Mouse (Mus musculus) liver, embryonic 14.5 days (tissue): ENCODE data around the gene Cux1. TPM values are rescaled to one million over a fixed set of nuclear protein-coding genes. Genes with fewer than 3 reads are reported as not detected.

Source experiments
- ATAC-seq: fragments of 200-750 bp; cut with Nextera tagmentation; 2 replicates; pipeline ENCODE4 v1.8.0; 2017; ENCODE audit warnings: moderate number of reproducible peaks, mild to moderate bottlenecking, moderate library complexity; ENCODE audit not compliant: insufficient read depth
- DNase-seq, 3 experiments: peaks; one replicate each; pipeline ENCODE4 v3.0.0-alpha.2; 2012 to 2013; ENCODE audit warnings: low read depth in 3 of 3, low spot score in 3 of 3
- H3K27ac ChIP-seq: fragments of 300-500 bp; sonication (generic); 2 replicates; pipeline ENCODE4 v1.5.1; 2014; ENCODE audit warnings: moderate library complexity, mild to moderate bottlenecking, control low read depth, inconsistent platforms
- H3K27me3 ChIP-seq: fragments of 300-500 bp; sonication (generic); 2 replicates; pipeline ENCODE4 v1.6.1; 2014; ENCODE audit warnings: mild to moderate bottlenecking, low read length, moderate library complexity; ENCODE audit not compliant: control insufficient read depth, insufficient read depth
- H3K36me3 ChIP-seq: fragments of 300-500 bp; sonication (generic); replicated peaks from 2 replicates; pipeline ENCODE4 v1.6.1; 2014; ENCODE audit warnings: low read depth; ENCODE audit not compliant: control insufficient read depth, insufficient read depth
- H3K4me1 ChIP-seq, 2 experiments: fragments of 200-500 bp in 1 of 2; fragments of 300-500 bp in 1 of 2; sonication (generic) in 1 of 2; replicated peaks; 2 replicates each; pipeline ENCODE4 v1.6.1; 2012 to 2014; ENCODE audit warnings: antibody characterized with exemption in 1 of 2, inconsistent platforms in 1 of 2, low read length in 1 of 2; ENCODE audit not compliant: control insufficient read depth in 2 of 2, insufficient read depth in 2 of 2
- H3K4me2 ChIP-seq: fragments of 300-500 bp; sonication (generic); 2 replicates; pipeline ENCODE4 v1.6.1; 2014; ENCODE audit warnings: low read depth, mild to moderate bottlenecking, control low read depth, moderate library complexity
- H3K4me3 ChIP-seq, 2 experiments: fragments of 200-500 bp in 1 of 2; fragments of 300-500 bp in 1 of 2; sonication (generic) in 1 of 2; 2 replicates each; pipeline ENCODE4 v1.5.1; 2012 to 2014; ENCODE audit warnings: low read depth in 2 of 2, low read length in 2 of 2, mild to moderate bottlenecking in 2 of 2, control low read depth in 1 of 2, inconsistent platforms in 1 of 2, moderate library complexity in 1 of 2; ENCODE audit not compliant: insufficient read depth in 1 of 2
- H3K9ac ChIP-seq: fragments of 300-500 bp; sonication (generic); replicated peaks from 2 replicates; pipeline ENCODE4 v1.6.1; 2014; ENCODE audit warnings: mild to moderate bottlenecking, control low read depth, moderate library complexity
- H3K9me3 ChIP-seq: fragments of 300-500 bp; sonication (generic); 2 replicates; pipeline ENCODE4 v1.6.1; 2016; ENCODE audit warnings: low read length, mixed read lengths; ENCODE audit not compliant: control insufficient read depth
- CTCF ChIP-seq: IDR thresholded peaks from 2 replicates; pipeline ENCODE4 v1.5.1; 2016; ENCODE audit warnings: antibody characterized with exemption, low read depth, control low read depth
- EP300 ChIP-seq: IDR thresholded peaks from 2 replicates; pipeline ENCODE4 v1.6.1; 2016; ENCODE audit warnings: antibody characterized with exemption, low read depth
- WGBS: fragments of 180-500 bp; shearing (Covaris S2); extraction: QIAGEN DNeasy Blood & Tissue Kit; methylation state at CpG from one replicate; pipeline ENCODE4 v1.1.7; 2014; ENCODE audit not compliant: insufficient replicate concordance; 5-methylcytosine and 5-hydroxymethylcytosine counted together
- polyA plus RNA-seq, 2 experiments: library from polyadenylated mRNA; depleted of rRNA in 1 of 2; stranded (reverse) in 1 of 2; unstranded in 1 of 2; fragments of >200 nt; fragmentation: Nextera tagmentation in 1 of 2; extraction: Ambion mirVana in 1 of 2; gene quantifications; 2 replicates each; pipeline versions ENCODE4 v1.2.1 to v1.2.3; 2012 to 2014

Cux1 gene
- polyA plus RNA-seq, 2 experiments, result 9.0 to 12.4 TPM

- Histone ChIP-seq H3K4me1 (no peaks in the 10 kb centered on the region), H3K36me3 (no peaks in the 10 kb centered on the region), H3K27ac (no peak overlapping the region), H3K9me3 (no peaks in the 10 kb centered on the region), H3K4me2 (no peak overlapping the region), H3K4me3 (no peak overlapping the region), H3K27me3 (no peaks in the 10 kb centered on the region), H3K9ac (no peak overlapping the region)
- no peak for TF ChIP-seq CTCF
- TF ChIP-seq EP300, result no peak
- DNase-seq (no peak), ATAC-seq (no peak)
- 65% methylated on average over 4 of the region's 4 CpGs for WGBS
Observed at GRCm38 (mm10) chr5:136263342-136263741, 303.9 kb downstream of the Cux1 start.

- ATAC-seq, result no peak
- DNase-seq, result peak in 1 of 3 experiments; percentile 32
- 31% methylated on average over 6 of the region's 6 CpGs for WGBS
Observed at GRCm38 (mm10) chr5:136258919-136259318, 308.4 kb downstream of the Cux1 start.

GRCm38 (mm10) chr5:136252899-136253298, 314.4 kb downstream of the Cux1 start:
- no peaks in the 10 kb centered on the region for H3K9me3 ChIP-seq
- H3K36me3 ChIP-seq, result no peaks in the 10 kb centered on the region
- no peak; the same call in 1 of the 2 replicates for ATAC-seq
- peak; percentile 42 to 51 (median 46) for DNase-seq
- no peak overlapping the region for H3K27ac ChIP-seq
- H3K4me2 ChIP-seq, result no peak overlapping the region
- H3K9ac ChIP-seq, result no peak overlapping the region
- 10% methylated on average over 17 of the region's 17 CpGs for WGBS
- no peak overlapping the region for H3K4me3 ChIP-seq
- TF ChIP-seq EP300 (no peak), CTCF (peak; percentile 89)
- H3K4me1 ChIP-seq, result no peaks in the 10 kb centered on the region
- H3K27me3 ChIP-seq, result no peaks in the 10 kb centered on the region

More at GRCm38 (mm10) chr5:136258919-136259318, 308.4 kb downstream of the Cux1 start:
- no peak overlapping the region for H3K9ac ChIP-seq
- no peaks in the 10 kb centered on the region for H3K4me1 ChIP-seq
- H3K4me3 ChIP-seq, result no peak overlapping the region
- H3K4me2 ChIP-seq, result no peak overlapping the region
- TF ChIP-seq EP300 (no peak), CTCF (peak; percentile 90)
- no peaks in the 10 kb centered on the region for H3K9me3 ChIP-seq
- H3K27ac ChIP-seq, result no peak overlapping the region
- H3K27me3 ChIP-seq, result no peaks in the 10 kb centered on the region
- no peaks in the 10 kb centered on the region for H3K36me3 ChIP-seq

- ATAC-seq (no peak), DNase-seq (no peak)
- no peak overlapping the region for H3K9ac ChIP-seq
- H3K4me1 ChIP-seq, result no peaks in the 10 kb centered on the region
- no peaks in the 10 kb centered on the region for H3K27me3 ChIP-seq
- TF ChIP-seq CTCF, result peak; percentile 67
- TF ChIP-seq EP300, result no peak
- no peaks in the 10 kb centered on the region for H3K36me3 ChIP-seq
- H3K9me3 ChIP-seq, result no peaks in the 10 kb centered on the region
- no peak overlapping the region for H3K4me2 ChIP-seq
- WGBS, result 44% methylated on average over 7 of the region's 7 CpGs
- no peak overlapping the region for H3K4me3 ChIP-seq
- no peak overlapping the region for H3K27ac ChIP-seq
Observed at GRCm38 (mm10) chr5:136251004-136251403, 316.3 kb downstream of the Cux1 start.

GRCm38 (mm10) chr5:136248441-136248840, 318.8 kb downstream of the Cux1 start:
- no peak overlapping the region for H3K27ac ChIP-seq
- no peak overlapping the region for H3K4me2 ChIP-seq
- H3K36me3 ChIP-seq, result no peaks in the 10 kb centered on the region
- H3K4me3 ChIP-seq, result no peak overlapping the region
- H3K27me3 ChIP-seq, result peaks cover 9% of the 10 kb centered on the region
- WGBS, result 34% methylated on average over 6 of the region's 6 CpGs
- no peak overlapping the region for H3K9ac ChIP-seq
- DNase-seq (no peak), ATAC-seq (no peak)
- H3K9me3 ChIP-seq, result no peaks in the 10 kb centered on the region
- H3K4me1 ChIP-seq, result 0 out of 4 replicates have a peak, but pooled peaks cover 0 to 3% of the 10 kb centered on the region in 2 experiments
- TF ChIP-seq EP300, result no peak
- no peak for TF ChIP-seq CTCF
